Mouse (Mus musculus): ENCODE results near the gene Ash1l.

Ash1l gene

GRCm38 (mm10) chr3:89092509-89093090, 142.2 kb downstream of the Ash1l start:
- no peak for DNase-seq

DNA sequence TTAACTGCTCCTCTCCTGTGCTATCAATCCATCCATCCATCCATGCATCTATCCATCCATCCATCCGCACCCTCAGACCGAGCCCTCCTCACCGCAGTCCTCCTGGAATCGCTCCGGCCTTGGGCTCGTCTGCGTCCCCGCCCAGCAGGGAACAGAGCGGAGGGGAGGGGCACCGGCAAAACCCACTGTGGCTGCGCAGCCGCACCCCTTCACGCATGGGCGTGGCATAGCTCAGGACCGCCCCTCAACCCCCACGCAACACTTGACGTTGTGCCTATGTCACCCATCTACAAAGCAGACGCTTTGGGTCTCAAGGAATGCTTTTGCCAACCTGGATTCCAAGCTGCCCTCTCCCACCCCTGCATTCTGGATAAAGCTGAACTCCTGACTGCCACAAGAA, 142.8 kb downstream of the Ash1l start, which contains the start of gene Rusc1:
Rusc1 (minus strand) TSS at position 137 of the 400 bp plus-strand sequence.
- peak; percentile 91 to 92 for DNase-seq

DNA sequence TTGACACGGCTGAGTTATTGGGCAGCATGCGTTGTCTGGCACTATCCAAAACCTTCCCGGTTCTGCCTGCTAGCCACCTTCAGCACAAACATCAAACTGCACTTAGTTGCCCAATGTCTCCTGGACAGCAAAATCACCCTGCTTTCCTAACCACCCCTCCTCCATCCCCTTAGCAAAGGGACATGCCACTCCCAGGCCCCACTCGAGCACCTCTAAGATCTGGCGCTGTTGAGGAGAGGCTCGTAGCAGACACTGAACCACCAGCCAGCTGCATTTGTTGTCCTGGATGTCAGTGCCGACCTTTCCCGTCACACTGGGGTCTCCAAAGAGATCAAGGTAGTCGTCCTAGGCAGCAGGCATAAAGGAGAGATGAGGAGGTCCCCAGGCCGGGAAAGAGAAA, 143.6 kb downstream of the Ash1l start:
- no peak for DNase-seq

- DNase-seq: peak in 1 of 2 experiments; percentile 33
Measured at GRCm38 (mm10) chr3:89100811-89101210, 150.4 kb downstream of the Ash1l start, which contains the start of gene Gm43738. Gm43738 (minus strand) TSS chr3:89101099.

DNA sequence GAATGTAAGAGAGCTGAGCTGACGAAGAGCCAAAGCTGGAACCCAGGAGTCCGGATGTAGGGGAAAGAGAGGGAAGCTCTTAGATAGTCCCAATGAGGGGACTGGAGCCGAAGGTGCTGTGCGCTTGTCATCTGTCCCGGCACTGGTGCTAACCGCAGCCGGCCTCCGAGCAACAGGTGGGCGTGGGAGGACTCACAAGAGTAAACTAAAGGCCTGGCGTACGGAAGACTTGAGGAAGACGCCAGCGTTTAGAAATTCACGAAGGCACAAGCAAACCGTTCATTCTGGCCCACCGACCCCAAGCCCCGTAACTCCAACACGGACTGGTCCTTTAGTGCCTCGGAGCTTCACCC, 151.0 kb downstream of the Ash1l start:
- no peak for DNase-seq

GRCm38 (mm10) chr3:89101812-89102494, 151.5 kb downstream of the Ash1l start, which contains the start of gene Fdps:
Fdps (minus strand) TSS chr3:89101959.
- peak; percentile 96 to 97 for DNase-seq

GRCm38 (mm10) chr3:89102495-89103290, 152.3 kb downstream of the Ash1l start:
- no peak for DNase-seq

DNA sequence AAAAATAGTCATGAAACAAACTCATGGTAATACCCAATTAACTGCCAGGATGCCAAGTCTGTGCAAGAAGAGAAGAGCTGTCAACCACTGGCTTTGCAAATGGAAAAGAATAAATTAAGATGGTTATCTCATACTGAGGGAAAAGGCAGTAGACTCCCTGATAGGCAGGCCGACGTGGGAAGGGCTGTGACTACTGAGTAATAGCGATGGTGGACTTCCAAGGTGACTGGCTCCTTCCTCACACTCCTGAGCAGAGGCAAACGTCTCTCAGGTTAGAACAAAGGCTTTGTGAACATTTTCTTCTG, 152.8 kb downstream of the Ash1l start:
- no peak for DNase-seq

GRCm38 (mm10) chr3:89106881-89107280, 156.5 kb downstream of the Ash1l start:
- no peak for DNase-seq

- no peak for DNase-seq
Measured at GRCm38 (mm10) chr3:89107545-89107944, 157.1 kb downstream of the Ash1l start.

GRCm38 (mm10) chr3:89108146-89108545, 157.7 kb downstream of the Ash1l start:
- no peak for DNase-seq

DNA sequence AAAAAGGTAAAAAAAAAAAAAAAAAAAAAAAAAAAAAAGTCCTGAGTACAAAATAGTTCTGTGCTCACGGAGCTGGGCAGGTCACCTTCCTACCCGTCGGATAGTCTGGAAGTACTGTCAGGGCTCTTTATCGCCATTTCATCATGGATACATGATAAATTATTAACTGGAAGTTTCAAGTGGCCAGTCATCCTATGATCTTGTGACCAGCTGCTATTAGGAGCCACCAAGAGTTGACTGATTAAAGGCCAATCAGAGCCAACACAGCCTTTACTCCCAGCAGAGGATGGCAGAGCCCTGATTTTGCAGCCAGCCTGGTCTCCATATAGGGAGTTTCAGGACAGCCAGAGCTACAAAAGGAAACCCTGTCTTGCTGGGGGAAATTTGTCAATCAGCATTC, 162.6 kb downstream of the Ash1l start:
- DNase-seq: no peak

DNA sequence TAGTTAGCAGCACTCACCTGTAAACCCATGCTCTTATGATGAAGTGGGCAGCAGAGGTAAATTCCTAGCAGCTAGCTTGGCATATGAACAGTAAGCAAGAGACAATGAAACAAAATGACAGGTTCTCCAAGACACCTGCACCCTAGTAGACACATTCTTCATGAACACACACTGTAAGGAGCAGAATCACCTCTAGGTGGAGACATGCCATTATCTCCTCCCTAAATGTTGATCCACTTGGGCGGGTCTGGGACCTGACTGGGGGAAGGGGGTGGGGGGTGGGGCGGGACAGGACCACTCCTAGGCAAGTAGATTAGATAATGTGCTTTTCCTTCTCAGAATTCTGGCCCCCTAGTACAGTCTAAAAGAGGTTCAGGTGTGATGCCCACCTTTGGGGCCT, 165.1 kb downstream of the Ash1l start:
- DNase-seq: peak in 1 of 2 experiments; percentile 34

DNA sequence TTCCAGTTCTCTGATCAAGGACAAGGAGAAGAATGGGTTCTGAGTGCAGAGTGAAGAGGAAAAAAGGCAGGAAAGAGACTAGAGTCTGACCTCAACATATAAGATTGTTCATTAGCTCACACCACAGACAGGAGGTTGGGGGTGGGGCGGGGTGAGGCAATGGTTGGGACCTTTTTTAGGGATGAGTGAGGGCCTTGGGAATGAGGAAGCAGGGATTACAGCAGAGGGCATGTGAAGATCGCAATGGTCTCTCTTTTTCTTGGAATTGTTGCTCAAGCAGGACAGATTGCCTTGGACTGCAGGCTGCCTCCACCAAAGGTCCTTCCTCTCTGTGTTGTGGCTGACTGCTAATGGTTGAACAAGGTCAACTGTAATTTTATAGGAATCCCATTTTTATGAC, 172.9 kb downstream of the Ash1l start:
- peak; percentile 47 to 60 for DNase-seq

- DNase-seq: no peak
Measured at GRCm38 (mm10) chr3:89124241-89124640, 173.8 kb downstream of the Ash1l start.

DNA sequence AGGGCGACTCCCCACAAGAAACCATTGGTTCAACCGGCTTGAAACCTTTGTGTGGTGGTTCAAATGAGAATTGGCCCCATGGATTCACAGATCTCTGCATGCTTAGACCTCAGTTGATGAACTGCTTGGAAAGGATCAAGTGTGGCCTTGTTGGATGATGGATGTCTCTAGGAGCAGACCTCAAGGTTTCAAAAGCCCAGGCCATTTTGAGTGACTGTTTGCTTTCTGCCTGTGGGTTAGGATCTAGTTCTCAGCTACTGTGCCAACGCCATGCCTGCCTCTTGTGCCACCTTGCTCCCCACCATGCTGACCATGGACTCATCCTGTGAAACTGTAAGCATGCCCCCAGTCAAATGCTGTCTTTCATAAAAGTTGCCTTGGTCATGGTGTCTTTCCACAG, 175.6 kb downstream of the Ash1l start:
- DNase-seq: no peak
